ENCODE assay signal across 12 mouse cellular contexts in genomic region chr1:190127878-190128277, GRCm38 (mm10). TPM values are rescaled to one million over a fixed set of nuclear protein-coding genes. Genes with fewer than 3 reads are reported as not detected.
A peak's percentile ranks its signal among the peaks of the same experiment; 100 is the strongest.
DNase-seq lines count a peak whose midpoint lies in the region; ATAC-seq lines count a peak whose summit lies in the region.
"Had no signal": no experiment of that assay in that cellular context is flagged by ENCODE, and none has a peak within 500 bp of the region (broad histone marks: within the 10 kb centered on the region; RNA-seq: fewer than 3 reads in every experiment).

No protein-coding gene starts in this region.

- H3K27me3 ChIP-seq in midbrain, embryonic 12.5 days, result no peaks in the 10 kb centered on the region
- H3K27me3 ChIP-seq in midbrain, embryonic 14.5 days (ENCODE audit: control insufficient read depth, insufficient read depth, low read length), result no peaks in the 10 kb centered on the region
- H3K27me3 ChIP-seq in heart, embryonic 13.5 days (replicated peaks), result no peaks in the 10 kb centered on the region
- H3K27me3 ChIP-seq in neural tube, embryonic 13.5 days, result no peaks in the 10 kb centered on the region
- H3K27me3 ChIP-seq: liver, embryonic 13.5 days; stomach, embryonic 15.5 days had no signal

- peak; percentile 96 for DNase-seq in heart, adult 11 months
- no peak for DNase-seq in heart, adult 8-10 months (ENCODE audit: low spot score)
- DNase-seq in midbrain, embryonic 14.5 days, result no peak
- DNase-seq in spleen, adult 18-20 months, result no peak
- no peak for DNase-seq in thymus, adult 18-20 months
- DNase-seq: kidney, adult 11 months; layer of hippocampus, postnatal 36 days; liver, embryonic 13.5 days had no signal

- no peaks in the 10 kb centered on the region for H3K9me3 ChIP-seq in midbrain, embryonic 12.5 days
- H3K9me3 ChIP-seq in midbrain, embryonic 14.5 days (ENCODE audit: control insufficient read depth, low read length), result no peaks in the 10 kb centered on the region
- H3K9me3 ChIP-seq in heart, embryonic 13.5 days, result no peaks in the 10 kb centered on the region
- no peaks in the 10 kb centered on the region for H3K9me3 ChIP-seq in neural tube, embryonic 13.5 days
- H3K9me3 ChIP-seq: liver, embryonic 13.5 days; stomach, embryonic 15.5 days had no signal

- 22% methylated on average over 5 of the region's 5 CpGs for WGBS in midbrain, embryonic 12.5 days
- 15% methylated on average over 5 of the region's 5 CpGs for WGBS in midbrain, embryonic 14.5 days
- 35% methylated on average over 5 of the region's 5 CpGs for WGBS in heart, embryonic 13.5 days
- 17% methylated on average over 5 of the region's 5 CpGs for WGBS in neural tube, embryonic 13.5 days

- H3K27ac ChIP-seq in midbrain, embryonic 12.5 days (replicated peaks), result peak overlapping the region; percentile 39; the same call in 1 of the 2 replicates
- no peak overlapping the region for H3K27ac ChIP-seq in midbrain, embryonic 14.5 days (replicated peaks; ENCODE audit: low read depth, low read length)
- peak overlapping the region; percentile 97 for H3K27ac ChIP-seq in heart, embryonic 13.5 days (replicated peaks)
- H3K27ac ChIP-seq in neural tube, embryonic 13.5 days (replicated peaks), result peak overlapping the region; percentile 64
- H3K27ac ChIP-seq: liver, embryonic 13.5 days; stomach, embryonic 15.5 days had no signal

- no peak overlapping the region for H3K4me3 ChIP-seq in midbrain, embryonic 12.5 days
- H3K4me3 ChIP-seq in midbrain, embryonic 14.5 days (replicated peaks; ENCODE audit: low read depth, low read length), result no peak overlapping the region
- no peak overlapping the region for H3K4me3 ChIP-seq in heart, embryonic 13.5 days
- no peak overlapping the region for H3K4me3 ChIP-seq in neural tube, embryonic 13.5 days
- H3K4me3 ChIP-seq: liver, embryonic 13.5 days; stomach, embryonic 15.5 days had no signal

- H3K4me2 ChIP-seq in midbrain, embryonic 12.5 days (replicated peaks), result peak overlapping the region; percentile 36; the same call in 1 of the 2 replicates
- no peak overlapping the region for H3K4me2 ChIP-seq in midbrain, embryonic 14.5 days (ENCODE audit: low read length)
- H3K4me2 ChIP-seq in heart, embryonic 13.5 days, result peak overlapping the region; percentile 16; the same call in 1 of the 2 replicates
- 0 out of 2 replicates have a peak overlapping the region, but pooled peaks have one; percentile 6 for H3K4me2 ChIP-seq in neural tube, embryonic 13.5 days
- H3K4me2 ChIP-seq: liver, embryonic 13.5 days; stomach, embryonic 15.5 days had no signal

- H3K4me1 ChIP-seq in midbrain, embryonic 12.5 days, result peaks cover 53% of the 10 kb centered on the region
- peaks cover 43% of the 10 kb centered on the region for H3K4me1 ChIP-seq in midbrain, embryonic 14.5 days (ENCODE audit: control insufficient read depth, insufficient read depth, low read length)
- H3K4me1 ChIP-seq in heart, embryonic 13.5 days, result peaks cover 80% of the 10 kb centered on the region
- peaks cover 54% of the 10 kb centered on the region for H3K4me1 ChIP-seq in neural tube, embryonic 13.5 days (replicated peaks)

- 0 out of 2 replicates have a peak, but pooled peaks cover 9% of the 10 kb centered on the region for H3K36me3 ChIP-seq in midbrain, embryonic 12.5 days
- 0 out of 2 replicates have a peak, but pooled peaks cover 3% of the 10 kb centered on the region for H3K36me3 ChIP-seq in midbrain, embryonic 14.5 days (ENCODE audit: control insufficient read depth, insufficient read depth, low read length)
- H3K36me3 ChIP-seq in heart, embryonic 13.5 days, result peaks cover 14% of the 10 kb centered on the region; the same call in 1 of the 2 replicates
- peaks cover 6% of the 10 kb centered on the region; the same call in 1 of the 2 replicates for H3K36me3 ChIP-seq in neural tube, embryonic 13.5 days
- H3K36me3 ChIP-seq: stomach, embryonic 15.5 days had no signal

- H3K9ac ChIP-seq in midbrain, embryonic 12.5 days (replicated peaks), result no peak overlapping the region
- no peak overlapping the region for H3K9ac ChIP-seq in midbrain, embryonic 14.5 days (replicated peaks; ENCODE audit: low read length)
- H3K9ac ChIP-seq in heart, embryonic 13.5 days, result peak overlapping the region; percentile 69
- H3K9ac ChIP-seq in neural tube, embryonic 13.5 days, result peak overlapping the region; percentile 27; the same call in 1 of the 2 replicates
- H3K9ac ChIP-seq: liver, embryonic 13.5 days; stomach, embryonic 15.5 days had no signal

- no peak for ATAC-seq in midbrain, embryonic 12.5 days (ENCODE audit: low FRiP score, low read depth)
- ATAC-seq in midbrain, embryonic 14.5 days (ENCODE audit: low FRiP score, low TSS enrichment), result no peak
- ATAC-seq in heart, embryonic 13.5 days (ENCODE audit: extremely low read depth, insufficient number of reproducible peaks, low FRiP score, low TSS enrichment), result no peak
- peak; percentile 38; the same call in 1 of the 2 replicates for ATAC-seq in neural tube, embryonic 13.5 days (ENCODE audit: low read depth)

RNA-seq across cellular contexts. Expression of gene Prox1, which starts 42.6 kb away (rescaled TPM):
- 10 to 100 TPM; 42.2 to 58.7 (median 51.7) TPM for total RNA-seq in heart, adult 8-10 months (2022)
- 10.5 and 10.7 TPM in 2 replicates for polyA plus RNA-seq in midbrain, embryonic 12.5 days (2016; fragmentation: Nextera tagmentation; extraction: Ambion mirVana)
- 7.8 and 10.7 TPM in 2 replicates for polyA plus RNA-seq in midbrain, embryonic 14.5 days (2014; fragmentation: Nextera tagmentation; extraction: Ambion mirVana)
- 16.0 and 17.5 TPM in 2 replicates for polyA plus RNA-seq in heart, embryonic 13.5 days (2015; fragmentation: Nextera tagmentation; extraction: Ambion mirVana)
- polyA plus RNA-seq in neural tube, embryonic 13.5 days (2015; fragmentation: Nextera tagmentation; extraction: Ambion mirVana), result 12.4 and 15.0 TPM in 2 replicates

Comparison
In these comparisons a context has a peak if more than half of its experiments do, and no peak if none do; other contexts are left out.
1. H3K9ac ChIP-seq: peak in heart, embryonic 13.5 days (single experiment) and neural tube, embryonic 13.5 days (single experiment); none in midbrain, embryonic 12.5 days (single experiment) and midbrain, embryonic 14.5 days (single experiment).